Mouse (Mus musculus): ENCODE data around the gene Pdlim4.

Pdlim4 gene

GRCm38 (mm10) chr11:54091726-54092125 lies 22.9 kb upstream of the Pdlim4 start:
- DNase-seq (ENCODE audit: low spot score): peak; percentile 39

- peak; percentile 38 for DNase-seq (ENCODE audit: low spot score)
Measured at GRCm38 (mm10) chr11:54090091-54090879, 21.5 kb upstream of the Pdlim4 start.

- peak; percentile 92 for DNase-seq (ENCODE audit: low spot score)
Measured at GRCm38 (mm10) chr11:54088947-54089317, 20.1 kb upstream of the Pdlim4 start.

GRCm38 (mm10) chr11:54088253-54088946 lies 19.6 kb upstream of the Pdlim4 start:
- DNase-seq (ENCODE audit: low spot score): no peak

GRCm38 (mm10) chr11:54085816-54086215 lies 17.0 kb upstream of the Pdlim4 start:
- DNase-seq (ENCODE audit: low spot score): no peak

GRCm38 (mm10) chr11:54084976-54085375 lies 16.2 kb upstream of the Pdlim4 start:
- DNase-seq (ENCODE audit: low spot score): no peak

GRCm38 (mm10) chr11:54082725-54083124 lies 13.9 kb upstream of the Pdlim4 start:
- no peak for DNase-seq (ENCODE audit: low spot score)

GRCm38 (mm10) chr11:54080435-54080834 lies 11.6 kb upstream of the Pdlim4 start:
- no peak for DNase-seq (ENCODE audit: low spot score)

- no peak for DNase-seq (ENCODE audit: low spot score)
Measured at GRCm38 (mm10) chr11:54076101-54076500, 7.3 kb upstream of the Pdlim4 start.

GRCm38 (mm10) chr11:54075353-54075752 lies 6.5 kb upstream of the Pdlim4 start:
- DNase-seq (ENCODE audit: low spot score): peak; percentile 37

GRCm38 (mm10) chr11:54073291-54073690 lies 4.5 kb upstream of the Pdlim4 start:
- DNase-seq (ENCODE audit: low spot score): peak; percentile 45

- DNase-seq (ENCODE audit: low spot score): peak; percentile 70
Measured at GRCm38 (mm10) chr11:54071726-54072445, 3.1 kb upstream of the Pdlim4 start.

- no peak for DNase-seq (ENCODE audit: low spot score)
Measured at GRCm38 (mm10) chr11:54067996-54068519, 756 bp downstream of the Pdlim4 start.

GRCm38 (mm10) chr11:54067318-54067995 lies 1.4 kb downstream of the Pdlim4 start:
- no peak for DNase-seq (ENCODE audit: low spot score)

- no peak for DNase-seq (ENCODE audit: low spot score)
Measured at GRCm38 (mm10) chr11:54066400-54066799, 2.4 kb downstream of the Pdlim4 start.

GRCm38 (mm10) chr11:54065915-54066178 lies 3.0 kb downstream of the Pdlim4 start:
- DNase-seq (ENCODE audit: low spot score): no peak

- DNase-seq (ENCODE audit: low spot score): no peak
Measured at GRCm38 (mm10) chr11:54065106-54065914, 3.5 kb downstream of the Pdlim4 start.

GRCm38 (mm10) chr11:54064412-54064978 lies 4.3 kb downstream of the Pdlim4 start:
- no peak for DNase-seq (ENCODE audit: low spot score)

GRCm38 (mm10) chr11:54063472-54063775 lies 5.4 kb downstream of the Pdlim4 start:
- no peak for DNase-seq (ENCODE audit: low spot score)

GRCm38 (mm10) chr11:54062753-54063471 lies 5.9 kb downstream of the Pdlim4 start:
- no peak for DNase-seq (ENCODE audit: low spot score)

Data from testis, postnatal 10 days (tissue).